Mouse (Mus musculus): ENCODE data around the gene Prtg. TPM values are rescaled to one million over a fixed set of nuclear protein-coding genes. Genes with fewer than 3 reads are reported as not detected.

The Prtg gene
- total RNA-seq, 1 experiment from 2014 or later: not detected

- no peak for ATAC-seq (ENCODE audit: extremely low read depth, insufficient number of reproducible peaks, low FRiP score, poor library complexity, severe bottlenecking)
Measured at GRCm38 (mm10) chr9:72807420-72808005, 839 bp downstream of the Prtg start.

DNA sequence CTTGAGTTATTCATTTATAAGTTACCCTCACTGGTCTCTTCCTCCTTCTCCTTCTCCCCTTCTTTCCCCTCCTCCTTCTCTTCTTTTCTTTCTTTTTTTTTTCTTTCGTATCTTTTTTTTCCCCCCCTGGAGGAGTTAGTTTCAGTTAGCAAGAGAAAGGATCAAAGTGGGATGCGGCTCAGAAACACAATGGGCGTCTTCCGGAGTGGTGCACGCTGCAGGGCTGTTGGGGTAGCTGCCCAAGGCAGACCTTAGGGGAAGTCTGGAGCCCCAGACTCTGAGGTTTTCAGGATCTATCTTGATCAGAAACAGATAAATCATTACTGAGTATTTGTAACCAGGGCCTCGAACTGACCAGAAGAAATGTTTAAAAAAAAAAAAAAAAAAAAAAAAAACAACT, 1.5 kb downstream of the Prtg start:
- no peak for ATAC-seq (ENCODE audit: extremely low read depth, insufficient number of reproducible peaks, low FRiP score, poor library complexity, severe bottlenecking)

DNA sequence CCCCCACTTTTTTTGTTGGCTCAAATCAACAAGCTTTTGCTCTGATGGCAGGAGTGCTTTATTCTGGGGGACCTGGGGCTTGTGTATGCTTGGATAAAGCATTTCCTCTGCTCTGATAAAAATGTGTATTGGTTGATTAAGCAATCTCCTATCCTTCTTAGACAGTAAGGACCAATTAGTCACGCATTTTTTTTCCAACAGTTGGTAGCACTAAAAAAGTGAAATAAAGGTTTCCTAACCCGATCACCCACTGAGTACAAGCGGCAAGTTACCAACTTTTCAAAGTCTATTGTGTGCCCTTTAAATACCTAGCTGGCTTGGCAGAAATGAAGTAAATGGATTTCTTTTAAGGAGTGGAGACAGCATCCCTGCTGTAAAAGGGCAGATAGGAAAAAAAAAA, 1.9 kb downstream of the Prtg start:
- ATAC-seq (ENCODE audit: extremely low read depth, insufficient number of reproducible peaks, low FRiP score, poor library complexity, severe bottlenecking): no peak

GRCm38 (mm10) chr9:72809077-72809476, 2.4 kb downstream of the Prtg start:
- no peak for ATAC-seq (ENCODE audit: extremely low read depth, insufficient number of reproducible peaks, low FRiP score, poor library complexity, severe bottlenecking)

GRCm38 (mm10) chr9:72810607-72811006, 3.9 kb downstream of the Prtg start:
- ATAC-seq (ENCODE audit: extremely low read depth, insufficient number of reproducible peaks, low FRiP score, poor library complexity, severe bottlenecking): no peak

- ATAC-seq (ENCODE audit: extremely low read depth, insufficient number of reproducible peaks, low FRiP score, poor library complexity, severe bottlenecking): no peak
Measured at GRCm38 (mm10) chr9:72812091-72812490, 5.4 kb downstream of the Prtg start.

- ATAC-seq (ENCODE audit: extremely low read depth, insufficient number of reproducible peaks, low FRiP score, poor library complexity, severe bottlenecking): peak; percentile 60; the same call in 1 of the 2 replicates
Measured at GRCm38 (mm10) chr9:72812594-72813570, 6.2 kb downstream of the Prtg start.

GRCm38 (mm10) chr9:72825511-72825910, 18.8 kb downstream of the Prtg start:
- no peak for ATAC-seq (ENCODE audit: extremely low read depth, insufficient number of reproducible peaks, low FRiP score, poor library complexity, severe bottlenecking)

GRCm38 (mm10) chr9:72825976-72826375, 19.3 kb downstream of the Prtg start:
- no peak for ATAC-seq (ENCODE audit: extremely low read depth, insufficient number of reproducible peaks, low FRiP score, poor library complexity, severe bottlenecking)

DNA sequence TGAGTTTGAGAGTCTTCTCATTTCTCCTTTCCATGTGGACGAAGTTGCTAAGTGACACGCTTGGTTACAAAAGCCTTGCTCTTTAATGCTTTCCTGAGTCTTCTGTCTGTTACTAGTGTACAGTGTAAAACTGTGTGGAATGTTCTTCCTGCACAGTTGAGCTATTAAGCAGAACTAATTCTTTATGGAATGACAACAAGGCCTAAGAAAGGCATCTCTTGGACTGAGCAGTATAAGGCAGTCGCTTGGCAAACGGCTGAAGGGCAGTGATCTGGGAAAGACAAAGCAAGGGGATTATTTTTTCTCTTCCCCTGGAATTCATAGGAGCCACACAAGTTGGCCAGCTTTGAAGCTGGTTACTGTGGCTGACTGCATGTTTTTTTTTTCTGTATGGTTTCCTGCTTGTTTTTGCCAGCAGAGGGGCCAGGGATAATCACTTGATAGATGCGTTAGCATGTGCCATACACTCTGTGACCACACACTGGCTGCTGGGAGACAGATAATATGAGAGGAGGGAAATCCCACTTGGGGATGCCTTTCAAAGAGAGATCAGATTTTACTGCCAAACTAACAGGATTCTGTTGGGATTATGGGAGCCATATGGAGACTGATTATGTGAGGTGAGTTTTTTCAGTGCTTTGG, 22.1 kb downstream of the Prtg start:
- ATAC-seq (ENCODE audit: extremely low read depth, insufficient number of reproducible peaks, low FRiP score, poor library complexity, severe bottlenecking): no peak

GRCm38 (mm10) chr9:72833992-72834696, 27.5 kb downstream of the Prtg start:
- no peak for ATAC-seq (ENCODE audit: extremely low read depth, insufficient number of reproducible peaks, low FRiP score, poor library complexity, severe bottlenecking)

DNA sequence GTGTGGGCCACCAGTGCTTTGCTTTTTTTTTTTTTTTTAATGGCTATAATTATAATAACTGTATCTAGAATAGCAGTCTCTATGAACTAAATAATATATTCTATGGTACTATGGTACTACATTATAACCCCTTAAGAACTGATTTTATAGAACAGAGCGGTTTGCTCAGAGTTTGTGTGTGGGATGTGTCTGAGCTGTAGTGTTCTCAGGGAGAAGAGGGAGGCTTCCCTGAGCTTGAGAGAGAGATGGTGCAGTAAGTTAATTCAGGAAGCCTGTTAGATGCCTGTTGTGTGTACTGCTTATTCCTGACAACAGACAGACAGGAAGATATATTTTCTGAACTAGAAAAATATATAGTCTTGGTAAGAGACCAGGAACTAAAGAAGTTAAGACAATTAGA, 28.3 kb downstream of the Prtg start:
- no peak for ATAC-seq (ENCODE audit: extremely low read depth, insufficient number of reproducible peaks, low FRiP score, poor library complexity, severe bottlenecking)

DNA sequence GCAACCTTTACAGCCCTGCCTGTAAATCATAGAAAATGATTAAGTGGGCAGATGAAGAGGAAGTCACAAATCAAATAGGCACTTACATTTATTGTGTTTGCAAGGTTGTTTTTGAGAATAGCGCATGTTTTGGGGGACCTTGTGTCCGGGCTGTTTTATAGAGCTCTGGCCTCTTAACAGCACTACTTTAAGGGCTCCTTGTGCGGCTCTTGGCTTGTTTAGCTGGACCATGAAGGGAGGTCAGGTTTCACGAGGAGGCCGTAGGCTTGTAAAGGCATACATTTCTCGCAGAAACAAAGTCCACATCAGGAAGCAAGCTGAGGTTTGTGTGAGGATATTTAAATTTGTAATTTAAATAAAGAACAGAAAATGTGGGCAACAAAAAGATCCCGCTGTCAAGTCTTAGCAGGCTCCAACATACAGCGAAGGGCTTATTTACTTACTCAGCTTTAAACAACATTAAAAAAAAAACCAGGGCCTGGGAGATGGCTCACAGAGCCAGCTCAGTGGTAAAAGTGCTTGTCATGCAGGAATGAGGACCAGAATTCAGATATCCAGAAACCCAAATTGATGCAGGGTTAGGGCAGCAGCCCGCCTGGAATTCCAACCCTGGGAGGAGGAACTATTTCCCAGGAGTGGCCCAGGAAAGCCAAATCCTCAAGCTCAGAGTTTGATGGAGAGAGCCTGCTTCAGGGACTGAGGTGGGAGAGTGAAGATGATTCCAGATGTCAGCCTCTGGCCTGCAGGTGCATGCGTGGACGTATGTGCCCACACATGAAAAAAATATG, 30.2 kb downstream of the Prtg start:
- no peak for ATAC-seq (ENCODE audit: extremely low read depth, insufficient number of reproducible peaks, low FRiP score, poor library complexity, severe bottlenecking)

DNA sequence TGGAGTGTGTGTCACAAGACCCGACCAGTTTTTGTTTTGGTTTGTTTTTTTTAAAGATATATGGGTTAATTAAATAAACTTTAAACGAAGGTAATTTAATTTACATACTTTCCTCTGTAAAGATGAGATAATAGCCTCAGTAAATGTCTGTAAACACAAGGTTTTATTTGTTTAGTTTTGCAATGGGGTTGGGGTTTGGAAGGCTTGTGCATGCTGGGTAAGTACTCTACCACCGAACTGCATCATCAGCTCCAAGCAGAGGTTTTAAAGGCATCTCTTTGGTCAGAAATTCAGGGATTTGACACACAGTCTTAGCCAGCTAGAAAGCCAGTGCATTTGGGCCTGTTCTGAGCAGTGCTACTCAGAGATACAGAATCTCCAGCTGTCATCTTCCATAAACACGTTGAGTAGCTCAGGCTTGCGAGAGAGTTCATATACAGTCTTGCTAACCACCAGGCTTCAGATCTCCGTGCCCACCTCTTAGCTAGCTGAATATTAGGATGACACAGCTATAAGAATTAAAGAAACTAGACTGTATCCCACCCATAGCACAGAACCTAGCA, 31.0 kb downstream of the Prtg start:
- ATAC-seq (ENCODE audit: extremely low read depth, insufficient number of reproducible peaks, low FRiP score, poor library complexity, severe bottlenecking): no peak

- ATAC-seq (ENCODE audit: extremely low read depth, insufficient number of reproducible peaks, low FRiP score, poor library complexity, severe bottlenecking): no peak
Measured at GRCm38 (mm10) chr9:72838256-72838655, 31.6 kb downstream of the Prtg start.

DNA sequence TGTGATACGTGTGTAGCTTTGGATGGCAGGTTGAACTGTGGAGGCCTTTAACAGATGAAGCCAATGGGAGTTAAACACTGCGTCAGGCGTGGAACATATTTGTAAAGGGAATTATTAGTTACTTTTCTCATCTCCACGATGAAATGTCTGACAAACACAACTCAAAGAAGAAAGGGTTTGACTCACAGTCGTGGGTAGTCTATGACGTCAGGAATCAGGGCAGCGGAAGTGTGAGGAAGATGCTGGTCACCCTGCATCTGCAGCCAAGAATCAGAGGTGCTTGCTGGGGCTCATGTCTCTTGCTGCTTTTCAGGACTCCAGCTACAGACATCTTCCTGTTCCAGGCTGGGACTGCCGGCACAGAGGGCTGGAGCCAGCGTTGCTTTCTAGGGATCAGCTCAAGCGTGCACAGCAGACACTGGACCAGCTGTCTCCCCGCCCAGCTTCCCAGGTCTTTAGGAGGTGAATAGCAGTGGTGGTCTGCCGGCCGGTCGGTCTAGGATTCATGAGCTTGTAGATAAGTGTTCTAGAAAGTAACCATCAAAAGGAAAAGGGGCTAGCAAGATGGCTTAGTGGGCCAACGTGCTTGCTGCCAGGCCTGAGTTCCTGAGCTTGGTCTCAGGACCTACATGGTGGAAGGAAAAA, 32.8 kb downstream of the Prtg start:
- ATAC-seq (ENCODE audit: extremely low read depth, insufficient number of reproducible peaks, low FRiP score, poor library complexity, severe bottlenecking): no peak

DNA sequence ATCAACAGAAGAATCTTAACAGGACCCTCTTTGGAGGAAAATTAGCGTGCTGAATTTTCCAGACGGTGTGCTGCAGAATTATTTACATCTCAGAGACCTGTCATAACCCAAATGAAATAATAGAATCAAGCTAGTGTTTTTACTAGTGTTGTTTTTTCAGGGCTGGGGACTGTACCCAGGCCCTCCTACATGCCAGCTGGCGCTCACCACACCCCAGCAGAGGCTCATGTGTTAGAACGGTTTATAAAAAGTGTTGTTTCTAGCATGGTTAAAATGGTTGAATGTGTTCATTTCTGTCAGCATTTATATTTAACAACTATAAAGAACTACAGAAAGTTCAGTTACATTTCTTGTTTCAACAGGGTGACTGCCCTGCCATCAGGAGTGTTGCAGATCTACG, 37.8 kb downstream of the Prtg start:
- ATAC-seq (ENCODE audit: extremely low read depth, insufficient number of reproducible peaks, low FRiP score, poor library complexity, severe bottlenecking): no peak

GRCm38 (mm10) chr9:72846160-72846559, 39.5 kb downstream of the Prtg start:
- ATAC-seq (ENCODE audit: extremely low read depth, insufficient number of reproducible peaks, low FRiP score, poor library complexity, severe bottlenecking): no peak

Data from neutrophil, adult 5-6 weeks (primary cell).